10 mouse cellular contexts compared by ENCODE assay signal in the genomic region with DNA sequence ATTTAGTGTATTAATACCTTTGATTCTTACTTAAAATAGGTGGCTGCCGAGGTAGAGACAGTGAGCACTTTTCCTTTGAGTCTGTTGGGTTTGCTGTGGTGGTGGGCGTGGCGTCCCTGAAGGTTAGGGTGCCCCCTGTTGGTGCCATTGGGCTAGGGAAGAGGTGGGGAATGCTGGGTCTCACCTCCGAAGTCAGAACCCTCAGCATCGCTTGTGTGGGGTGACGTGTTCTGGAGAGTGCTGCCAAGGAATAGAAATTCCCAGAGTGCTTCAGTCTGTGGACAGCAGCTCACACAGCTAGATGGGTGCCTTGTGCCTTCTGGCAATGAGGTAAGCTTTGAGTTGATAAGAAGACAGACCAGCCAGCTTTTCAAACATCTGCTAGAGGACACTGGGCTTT.
A peak's percentile ranks its signal among the peaks of the same experiment; 100 is the strongest.
DNase-seq lines count a peak whose midpoint lies in the region; ATAC-seq and TF ChIP-seq lines count a peak whose summit lies in the region.
"Had no signal": no experiment of that assay in that cellular context is flagged by ENCODE, and none has a peak within 500 bp of the region (broad histone marks: within the 10 kb centered on the region; RNA-seq: fewer than 3 reads in every experiment).

No protein-coding gene starts in this region.

- no peak overlapping the region for H3K9ac ChIP-seq in forebrain, postnatal 0 days
- no peak overlapping the region for H3K9ac ChIP-seq in forebrain, embryonic 16.5 days (replicated peaks; ENCODE audit: low read depth, low read length)
- H3K9ac ChIP-seq in neural tube, embryonic 14.5 days (replicated peaks; ENCODE audit: low read depth, low read length) = no peak overlapping the region
- H3K9ac ChIP-seq: lung, embryonic 15.5 days had no signal

- H3K27me3 ChIP-seq in forebrain, postnatal 0 days (ENCODE audit: insufficient read depth, low read length) = no peaks in the 10 kb centered on the region
- no peaks in the 10 kb centered on the region for H3K27me3 ChIP-seq in forebrain, embryonic 16.5 days (replicated peaks; ENCODE audit: control insufficient read depth, insufficient read depth, low read length)
- no peaks in the 10 kb centered on the region for H3K27me3 ChIP-seq in neural tube, embryonic 14.5 days (ENCODE audit: control insufficient read depth, insufficient read depth, low read length)
- H3K27me3 ChIP-seq: lung, embryonic 15.5 days had no signal

- H3K36me3 ChIP-seq in forebrain, postnatal 0 days (ENCODE audit: insufficient read depth) = no peaks in the 10 kb centered on the region
- no peaks in the 10 kb centered on the region for H3K36me3 ChIP-seq in forebrain, embryonic 16.5 days (ENCODE audit: control insufficient read depth, insufficient read depth)
- no peaks in the 10 kb centered on the region for H3K36me3 ChIP-seq in neural tube, embryonic 14.5 days (ENCODE audit: control insufficient read depth, insufficient read depth, low read length)
- H3K36me3 ChIP-seq: lung, embryonic 15.5 days had no signal

- H3K4me1 ChIP-seq in forebrain, postnatal 0 days (ENCODE audit: insufficient read depth) = 0 out of 2 replicates have a peak, but pooled peaks cover 5% of the 10 kb centered on the region
- H3K4me1 ChIP-seq in forebrain, embryonic 16.5 days (replicated peaks; ENCODE audit: control insufficient read depth, insufficient read depth, low read length) = peaks cover 15% of the 10 kb centered on the region
- H3K4me1 ChIP-seq in neural tube, embryonic 14.5 days (ENCODE audit: control insufficient read depth, insufficient read depth, low read length) = peaks cover 13% of the 10 kb centered on the region; the same call in 1 of the 2 replicates

- no peak overlapping the region for H3K27ac ChIP-seq in forebrain, postnatal 0 days (ENCODE audit: low read depth, low read length)
- H3K27ac ChIP-seq in forebrain, embryonic 16.5 days (ENCODE audit: low read length) = no peak overlapping the region
- H3K27ac ChIP-seq in neural tube, embryonic 14.5 days (ENCODE audit: low read depth, low read length) = peak overlapping the region; percentile 44; the same call in 1 of the 2 replicates
- H3K27ac ChIP-seq: lung, embryonic 15.5 days had no signal

- TF ChIP-seq CTCF in forebrain, postnatal 0 days (IDR thresholded peaks at IDR 0.05; ENCODE audit: low read depth) = peak; percentile 23; the same call in 1 of the 2 replicates

- ATAC-seq in forebrain, postnatal 0 days = no peak
- ATAC-seq in forebrain, embryonic 16.5 days = no peak
- no peak for ATAC-seq in neural tube, embryonic 14.5 days (ENCODE audit: low read depth)

- 71% methylated on average over 6 of the region's 6 CpGs for WGBS in forebrain, postnatal 0 days
- WGBS in forebrain, embryonic 16.5 days = 77% methylated on average over 6 of the region's 6 CpGs
- WGBS in neural tube, embryonic 14.5 days = 80% methylated on average over 6 of the region's 6 CpGs

- no peaks in the 10 kb centered on the region for H3K9me3 ChIP-seq in forebrain, postnatal 0 days (ENCODE audit: low read length)
- no peaks in the 10 kb centered on the region for H3K9me3 ChIP-seq in forebrain, embryonic 16.5 days (ENCODE audit: control insufficient read depth, low read length)
- H3K9me3 ChIP-seq in neural tube, embryonic 14.5 days (ENCODE audit: control insufficient read depth, low read length) = no peaks in the 10 kb centered on the region
- H3K9me3 ChIP-seq: lung, embryonic 15.5 days had no signal

- H3K4me3 ChIP-seq in forebrain, postnatal 0 days (ENCODE audit: low read depth, low read length) = no peak overlapping the region
- no peak overlapping the region for H3K4me3 ChIP-seq in forebrain, embryonic 16.5 days (replicated peaks; ENCODE audit: low read length)
- H3K4me3 ChIP-seq in neural tube, embryonic 14.5 days (ENCODE audit: low read depth, low read length) = no peak overlapping the region
- H3K4me3 ChIP-seq: lung, embryonic 15.5 days had no signal

- no peak for DNase-seq in forebrain, postnatal 0 days
- DNase-seq in neural tube, embryonic 10.5 days (ENCODE audit: extremely low spot score, low spot score) = no peak
- DNase-seq in induced T-regulatory cell, adult 2 months (ENCODE audit: low read depth) = peak; percentile 17
- DNase-seq in thymus, postnatal 14 days = peak; percentile 39
- DNase-seq in embryo, embryonic 10.5 days (ENCODE audit: low spot score) = no peak
- no peak for DNase-seq in spleen, postnatal 36 days (ENCODE audit: low spot score in 2 of 2)
- DNase-seq: cerebellum, postnatal 36 days had no signal

- no peak overlapping the region for H3K4me2 ChIP-seq in forebrain, postnatal 0 days (ENCODE audit: low read depth)
- no peak overlapping the region for H3K4me2 ChIP-seq in forebrain, embryonic 16.5 days (ENCODE audit: low read length)
- H3K4me2 ChIP-seq in neural tube, embryonic 14.5 days (ENCODE audit: low read depth, low read length) = no peak overlapping the region
- H3K4me2 ChIP-seq: lung, embryonic 15.5 days had no signal

Comparison
In these comparisons a context has a peak if more than half of its experiments do, and no peak if none do; other contexts are left out.
1. DNase-seq: peak in induced T-regulatory cell, adult 2 months (single experiment) and thymus, postnatal 14 days (single experiment); none in forebrain, postnatal 0 days (single experiment), neural tube, embryonic 10.5 days (single experiment), embryo, embryonic 10.5 days (single experiment) and spleen, postnatal 36 days (0 of 2).